Mouse (Mus musculus): ENCODE results near the gene C1s1.
"Not testable (repeated sequence)": the region's sequence is repeated elsewhere in the genome, so short reads cannot be mapped to it uniquely, and the experiment has no call there.

Gene C1s1

GRCm38 (mm10) chr6:124512355-124512836 lies 29.8 kb downstream of the C1s1 start, which contains the start of gene C1ra:
TSS of gene C1ra (plus strand) at chr6:124512405.
- DNase-seq (ENCODE audit: low spot score), result peak; percentile 55

GRCm38 (mm10) chr6:124511936-124512335 lies 30.2 kb downstream of the C1s1 start:
- DNase-seq (ENCODE audit: low spot score), result peak; percentile 32

- not testable (repeated sequence) for DNase-seq (ENCODE audit: low spot score)
Measured at GRCm38 (mm10) chr6:124509192-124509591, 33.0 kb downstream of the C1s1 start.

- DNase-seq (ENCODE audit: low spot score), result no peak
Measured at GRCm38 (mm10) chr6:124508292-124508691, 33.9 kb downstream of the C1s1 start.

GRCm38 (mm10) chr6:124506991-124507390 lies 35.2 kb downstream of the C1s1 start:
- no peak for DNase-seq (ENCODE audit: low spot score)

GRCm38 (mm10) chr6:124505028-124505427 lies 37.1 kb downstream of the C1s1 start:
- DNase-seq (ENCODE audit: low spot score), result no peak

- no peak for DNase-seq (ENCODE audit: low spot score)
Measured at GRCm38 (mm10) chr6:124502021-124502420, 40.1 kb downstream of the C1s1 start.

- no peak for DNase-seq (ENCODE audit: low spot score)
Measured at GRCm38 (mm10) chr6:124501473-124501872, 40.7 kb downstream of the C1s1 start.

GRCm38 (mm10) chr6:124499914-124500566 lies 42.1 kb downstream of the C1s1 start:
- peak; percentile 72 for DNase-seq (ENCODE audit: low spot score)

GRCm38 (mm10) chr6:124496054-124496453 lies 46.1 kb downstream of the C1s1 start:
- no peak for DNase-seq (ENCODE audit: low spot score)

- DNase-seq (ENCODE audit: low spot score), result peak; percentile 67
Measured at GRCm38 (mm10) chr6:124493886-124494285, 48.3 kb downstream of the C1s1 start.

- peak; percentile 95 for DNase-seq (ENCODE audit: low spot score)
Measured at GRCm38 (mm10) chr6:124492842-124493561, 49.2 kb downstream of the C1s1 start, which contains the start of gene C1rl. TSS of gene C1rl (plus strand) at chr6:124493113.

- DNase-seq (ENCODE audit: low spot score), result no peak
Measured at GRCm38 (mm10) chr6:124491427-124491826, 50.7 kb downstream of the C1s1 start.

- no peak for DNase-seq (ENCODE audit: low spot score)
Measured at GRCm38 (mm10) chr6:124488952-124489351, 53.2 kb downstream of the C1s1 start.

- no peak for DNase-seq (ENCODE audit: low spot score)
Measured at GRCm38 (mm10) chr6:124487509-124487908, 54.6 kb downstream of the C1s1 start.

GRCm38 (mm10) chr6:124485414-124486144 lies 56.6 kb downstream of the C1s1 start:
- peak; percentile 84 for DNase-seq (ENCODE audit: low spot score)

GRCm38 (mm10) chr6:124484851-124485250 lies 57.3 kb downstream of the C1s1 start:
- DNase-seq (ENCODE audit: low spot score), result no peak

- DNase-seq (ENCODE audit: low spot score), result not testable (repeated sequence)
Measured at GRCm38 (mm10) chr6:124483831-124484230, 58.3 kb downstream of the C1s1 start.

- peak; percentile 92 for DNase-seq (ENCODE audit: low spot score)
Measured at GRCm38 (mm10) chr6:124481571-124481970, 60.6 kb downstream of the C1s1 start.

Measured in yolk sac, embryonic 10.5 days (tissue).